Mouse (Mus musculus) midbrain, embryonic 10.5 days (tissue): ENCODE measurements around the gene Errfi1. TPM values are rescaled to one million over a fixed set of nuclear protein-coding genes. Genes with fewer than 3 reads are reported as not detected.
A peak's percentile ranks its signal among the peaks of the same experiment; 100 is the strongest.

Source experiments
- DNase-seq: peaks from one replicate; pipeline ENCODE4 v3.0.0-alpha.2; 2017; ENCODE audit warnings: low spot score
- H3K27ac ChIP-seq: fragments of 300-500 bp; sonication (generic); replicated peaks from 2 replicates; pipeline ENCODE4 v1.5.1; 2016; ENCODE audit warnings: mild to moderate bottlenecking
- H3K27me3 ChIP-seq: fragments of 300-500 bp; sonication (generic); 2 replicates; pipeline ENCODE4 v1.6.1; 2016; ENCODE audit warnings: low read depth, mild to moderate bottlenecking; ENCODE audit not compliant: poor library complexity, severe bottlenecking
- H3K36me3 ChIP-seq: fragments of 300-500 bp; sonication (generic); 2 replicates; pipeline ENCODE4 v1.6.1; 2016; ENCODE audit warnings: mild to moderate bottlenecking, moderate library complexity
- H3K4me1 ChIP-seq: fragments of 300-500 bp; sonication (generic); 2 replicates; pipeline ENCODE4 v1.6.1; 2016
- H3K4me3 ChIP-seq: fragments of 300-500 bp; sonication (generic); 2 replicates; pipeline ENCODE4 v1.5.1; 2016; ENCODE audit warnings: mild to moderate bottlenecking, moderate library complexity
- H3K9me3 ChIP-seq: fragments of 300-500 bp; sonication (generic); replicated peaks from 2 replicates; pipeline ENCODE4 v1.6.1; 2016; ENCODE audit warnings: mild to moderate bottlenecking
- WGBS: fragments of 180-500 bp; shearing (Covaris S2); methylation state at CpG from one replicate; pipeline ENCODE4 v1.1.7; 2016; 5-methylcytosine and 5-hydroxymethylcytosine counted together
- polyA plus RNA-seq: library from polyadenylated mRNA; unstranded; fragments of >200 nt; fragmentation: Nextera tagmentation; extraction: Ambion mirVana; gene quantifications from 2 replicates; pipeline ENCODE4 v1.2.1, GENCODE M21; 2016

Gene Errfi1
- polyA plus RNA-seq, 1 experiment from 2014 or later: 25.2 TPM

GRCm38 (mm10) chr4:150852479-150852878 lies 1.2 kb upstream of the Errfi1 start:
- 79% methylated on average over 4 of the region's 4 CpGs for WGBS
- no peak for DNase-seq
- Histone ChIP-seq H3K36me3 (no peaks in the 10 kb centered on the region), H3K9me3 (no peaks in the 10 kb centered on the region), H3K27ac (no peak overlapping the region), H3K4me3 (no peak overlapping the region), H3K4me1 (peaks cover 28% of the 10 kb centered on the region), H3K27me3 (peaks cover 19% of the 10 kb centered on the region)

GRCm38 (mm10) chr4:150854839-150855246 lies 1.1 kb downstream of the Errfi1 start:
- peak; percentile 98 for DNase-seq
- H3K4me3 ChIP-seq: peak overlapping the region; percentile 85
- H3K27me3 ChIP-seq: peaks cover 19% of the 10 kb centered on the region
- WGBS: under 1% methylated on average over 59 of the region's 59 CpGs
- H3K36me3 ChIP-seq: no peaks in the 10 kb centered on the region
- peak overlapping the region; percentile 98 for H3K27ac ChIP-seq
- no peaks in the 10 kb centered on the region for H3K9me3 ChIP-seq
- H3K4me1 ChIP-seq: peaks cover 28% of the 10 kb centered on the region

GRCm38 (mm10) chr4:150855346-150855745 lies 1.6 kb downstream of the Errfi1 start:
- Histone ChIP-seq H3K4me3 (peak overlapping the region; percentile 85), H3K27ac (peak overlapping the region; percentile 98), H3K27me3 (peaks cover 19% of the 10 kb centered on the region), H3K4me1 (peaks cover 28% of the 10 kb centered on the region), H3K36me3 (no peaks in the 10 kb centered on the region), H3K9me3 (no peaks in the 10 kb centered on the region)
- no peak for DNase-seq
- under 1% methylated on average over 42 of the region's 43 CpGs for WGBS

DNA sequence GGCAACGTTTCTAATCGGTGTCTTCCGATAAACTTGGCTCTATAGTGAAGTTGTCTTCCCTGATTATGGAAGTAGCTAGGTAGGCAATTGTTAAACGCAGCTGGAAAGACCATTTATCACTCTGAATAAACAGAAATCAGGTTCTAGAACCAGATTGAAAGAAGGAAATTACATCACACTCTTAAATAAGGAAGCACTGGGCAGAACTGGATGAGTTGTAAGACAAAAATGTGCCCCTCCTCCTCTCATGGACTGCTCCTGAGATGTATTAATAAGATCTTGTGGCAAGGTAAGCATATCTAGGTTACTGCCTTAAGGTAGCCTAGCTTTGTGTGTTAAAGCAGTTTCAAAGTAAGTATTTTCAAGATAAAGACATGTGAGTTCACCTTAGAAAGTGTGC lies 6.8 kb downstream of the Errfi1 start:
- Histone ChIP-seq H3K27me3 (no peaks in the 10 kb centered on the region), H3K36me3 (peaks cover 4% of the 10 kb centered on the region), H3K27ac (no peak overlapping the region), H3K4me1 (peaks cover 26% of the 10 kb centered on the region), H3K9me3 (no peaks in the 10 kb centered on the region), H3K4me3 (no peak overlapping the region)
- DNase-seq: no peak
- WGBS: 94% methylated on average over 4 of the region's 4 CpGs

- Histone ChIP-seq H3K4me1 (peaks cover 21% of the 10 kb centered on the region), H3K9me3 (no peaks in the 10 kb centered on the region), H3K27me3 (no peaks in the 10 kb centered on the region), H3K4me3 (no peak overlapping the region), H3K36me3 (peaks cover 11% of the 10 kb centered on the region), H3K27ac (no peak overlapping the region)
- no peak for DNase-seq
- WGBS: 85% methylated on average over 2 of the region's 2 CpGs
Observed at GRCm38 (mm10) chr4:150861161-150861560, 7.4 kb downstream of the Errfi1 start.

DNA sequence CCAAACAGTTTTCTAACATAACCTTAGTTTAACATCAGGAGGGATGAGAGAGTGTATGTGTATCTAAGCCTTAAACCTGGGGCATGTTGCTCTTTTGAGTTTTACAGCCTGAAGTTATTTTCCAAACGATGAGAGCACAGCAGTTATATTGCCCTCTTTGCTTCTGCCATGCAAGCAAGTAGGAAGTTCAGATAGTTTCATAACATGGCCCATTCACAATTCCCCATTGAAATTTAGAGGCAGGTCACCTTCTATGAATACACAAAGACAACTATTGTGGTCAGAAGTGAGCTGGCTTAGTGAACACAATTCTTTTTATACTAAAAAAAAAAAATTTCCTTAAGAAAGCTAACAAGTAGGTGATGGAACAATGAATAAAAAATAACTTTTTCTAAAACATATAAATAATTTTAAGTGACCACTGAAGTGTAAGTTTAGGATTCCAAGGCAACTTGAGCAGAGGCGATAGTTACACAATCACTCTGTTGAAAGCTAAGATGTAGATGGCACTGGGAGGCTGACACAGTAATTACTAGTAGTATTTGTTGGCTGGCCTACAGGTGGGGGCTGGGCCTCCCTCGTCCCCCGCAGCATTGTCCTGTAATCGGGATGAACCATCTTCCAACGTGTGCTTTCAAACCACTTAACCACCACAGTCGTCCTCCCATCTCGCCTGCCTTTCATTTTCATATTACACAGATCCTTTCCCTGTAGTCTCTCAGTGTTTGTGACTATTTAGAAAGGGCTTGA lies 9.1 kb downstream of the Errfi1 start:
- Histone ChIP-seq H3K4me1 (peaks cover 11% of the 10 kb centered on the region; the same call in 1 of the 2 replicates), H3K9me3 (no peaks in the 10 kb centered on the region), H3K27me3 (no peaks in the 10 kb centered on the region), H3K36me3 (peaks cover 27% of the 10 kb centered on the region), H3K27ac (no peak overlapping the region), H3K4me3 (no peak overlapping the region)
- no peak for DNase-seq
- WGBS: 69% methylated on average over 8 of the region's 8 CpGs

- no peak for DNase-seq
- Histone ChIP-seq H3K36me3 (peaks cover 35% of the 10 kb centered on the region), H3K4me1 (peaks cover 11% of the 10 kb centered on the region; the same call in 1 of the 2 replicates), H3K9me3 (no peaks in the 10 kb centered on the region), H3K4me3 (no peak overlapping the region), H3K27ac (no peak overlapping the region), H3K27me3 (no peaks in the 10 kb centered on the region)
Observed at GRCm38 (mm10) chr4:150865371-150865770, 11.7 kb downstream of the Errfi1 start.

DNA sequence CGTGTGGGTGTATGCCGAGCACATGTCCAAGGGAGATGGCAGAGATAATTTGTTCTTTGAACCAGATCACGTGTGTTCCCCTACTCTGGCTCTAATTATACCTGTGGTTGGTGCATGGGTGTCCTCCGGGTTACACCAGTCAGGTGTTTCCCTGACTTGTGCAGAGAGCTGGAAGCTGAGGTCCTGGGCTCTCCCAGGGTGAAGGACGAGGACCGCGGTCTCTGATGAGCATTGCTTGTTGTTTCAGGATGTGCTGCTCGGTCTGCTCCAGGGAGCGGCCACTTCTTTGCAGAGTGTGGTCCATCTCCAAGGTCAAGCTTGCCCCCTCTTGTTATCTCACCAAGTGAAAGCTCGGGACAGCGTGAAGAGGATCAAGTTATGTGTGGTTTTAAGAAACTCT lies 12.3 kb downstream of the Errfi1 start:
- DNase-seq: no peak
- Histone ChIP-seq H3K36me3 (peaks cover 35% of the 10 kb centered on the region), H3K9me3 (no peaks in the 10 kb centered on the region), H3K27me3 (no peaks in the 10 kb centered on the region), H3K27ac (no peak overlapping the region), H3K4me3 (no peak overlapping the region), H3K4me1 (peaks cover 13% of the 10 kb centered on the region)
- WGBS: 91% methylated on average over 11 of the region's 11 CpGs

DNA sequence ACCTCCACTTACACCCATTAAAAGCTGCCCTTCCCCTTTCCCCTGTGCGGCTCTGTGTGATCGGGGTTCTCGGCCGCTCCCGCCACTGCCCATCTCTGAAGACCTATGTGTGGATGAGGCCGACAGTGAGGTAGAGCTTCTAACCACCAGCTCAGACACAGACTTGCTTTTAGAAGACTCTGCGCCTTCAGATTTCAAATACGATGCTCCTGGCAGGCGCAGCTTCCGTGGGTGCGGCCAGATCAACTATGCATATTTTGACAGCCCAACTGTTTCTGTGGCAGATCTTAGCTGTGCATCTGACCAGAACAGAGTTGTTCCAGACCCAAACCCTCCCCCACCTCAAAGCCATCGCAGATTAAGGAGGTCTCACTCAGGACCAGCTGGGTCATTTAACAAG lies 12.8 kb downstream of the Errfi1 start:
- peaks cover 13% of the 10 kb centered on the region for H3K4me1 ChIP-seq
- peaks cover 35% of the 10 kb centered on the region for H3K36me3 ChIP-seq
- 96% methylated on average over 8 of the region's 12 CpGs for whole genome bisulfite sequencing
- H3K27me3 ChIP-seq: no peaks in the 10 kb centered on the region
- no peaks in the 10 kb centered on the region for H3K9me3 ChIP-seq
- no peak overlapping the region for H3K27ac ChIP-seq
- H3K4me3 ChIP-seq: no peak overlapping the region
- no peak for DNase-seq

DNA sequence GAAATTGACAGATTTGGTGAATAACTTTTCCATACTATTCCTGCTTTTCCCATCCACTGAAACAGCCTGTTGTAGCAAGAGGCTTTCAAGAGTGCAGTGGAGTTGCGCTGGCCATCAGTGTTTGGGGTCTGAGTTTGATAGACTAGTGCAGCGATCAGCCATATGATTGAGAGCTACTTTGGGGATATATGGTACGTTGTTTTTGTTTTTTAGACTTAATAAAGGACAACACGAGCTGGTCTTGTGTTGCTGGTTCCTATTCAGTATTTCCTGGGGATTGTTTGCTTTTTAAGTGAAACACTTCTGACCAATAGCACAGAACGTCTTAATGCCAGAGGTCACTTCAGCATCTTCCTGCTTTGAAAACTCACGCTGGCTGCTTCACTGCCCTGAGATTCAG lies 14.4 kb downstream of the Errfi1 start:
- Histone ChIP-seq H3K4me3 (no peak overlapping the region), H3K9me3 (no peaks in the 10 kb centered on the region), H3K36me3 (peaks cover 35% of the 10 kb centered on the region), H3K27ac (no peak overlapping the region), H3K27me3 (no peaks in the 10 kb centered on the region), H3K4me1 (peaks cover 19% of the 10 kb centered on the region)
- 84% methylated on average over 6 of the region's 6 CpGs for WGBS
- DNase-seq: no peak

DNA sequence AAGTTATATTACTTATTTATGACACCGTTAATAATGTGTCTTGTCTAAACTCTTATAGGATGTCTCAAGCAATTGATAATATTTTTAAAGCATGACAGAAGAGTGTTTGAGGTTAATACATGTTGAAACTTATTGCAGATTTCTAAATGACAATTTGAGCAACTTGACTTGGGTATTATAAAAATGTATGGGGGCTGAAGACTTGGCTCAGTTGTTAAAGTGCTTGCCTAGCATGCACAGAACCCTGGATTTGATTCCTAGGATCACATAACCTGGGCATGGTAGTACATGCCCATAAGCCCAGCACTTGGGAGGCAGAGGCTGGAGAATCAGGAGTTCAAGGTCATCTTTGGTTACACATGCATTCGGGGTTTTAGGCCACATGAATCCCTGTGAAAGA lies 15.1 kb downstream of the Errfi1 start:
- Histone ChIP-seq H3K9me3 (no peaks in the 10 kb centered on the region), H3K36me3 (peaks cover 35% of the 10 kb centered on the region), H3K4me3 (no peak overlapping the region), H3K27me3 (no peaks in the 10 kb centered on the region), H3K4me1 (peaks cover 19% of the 10 kb centered on the region), H3K27ac (no peak overlapping the region)
- no peak for DNase-seq
- 84% methylated on average over 2 of the region's 2 CpGs for WGBS

DNA sequence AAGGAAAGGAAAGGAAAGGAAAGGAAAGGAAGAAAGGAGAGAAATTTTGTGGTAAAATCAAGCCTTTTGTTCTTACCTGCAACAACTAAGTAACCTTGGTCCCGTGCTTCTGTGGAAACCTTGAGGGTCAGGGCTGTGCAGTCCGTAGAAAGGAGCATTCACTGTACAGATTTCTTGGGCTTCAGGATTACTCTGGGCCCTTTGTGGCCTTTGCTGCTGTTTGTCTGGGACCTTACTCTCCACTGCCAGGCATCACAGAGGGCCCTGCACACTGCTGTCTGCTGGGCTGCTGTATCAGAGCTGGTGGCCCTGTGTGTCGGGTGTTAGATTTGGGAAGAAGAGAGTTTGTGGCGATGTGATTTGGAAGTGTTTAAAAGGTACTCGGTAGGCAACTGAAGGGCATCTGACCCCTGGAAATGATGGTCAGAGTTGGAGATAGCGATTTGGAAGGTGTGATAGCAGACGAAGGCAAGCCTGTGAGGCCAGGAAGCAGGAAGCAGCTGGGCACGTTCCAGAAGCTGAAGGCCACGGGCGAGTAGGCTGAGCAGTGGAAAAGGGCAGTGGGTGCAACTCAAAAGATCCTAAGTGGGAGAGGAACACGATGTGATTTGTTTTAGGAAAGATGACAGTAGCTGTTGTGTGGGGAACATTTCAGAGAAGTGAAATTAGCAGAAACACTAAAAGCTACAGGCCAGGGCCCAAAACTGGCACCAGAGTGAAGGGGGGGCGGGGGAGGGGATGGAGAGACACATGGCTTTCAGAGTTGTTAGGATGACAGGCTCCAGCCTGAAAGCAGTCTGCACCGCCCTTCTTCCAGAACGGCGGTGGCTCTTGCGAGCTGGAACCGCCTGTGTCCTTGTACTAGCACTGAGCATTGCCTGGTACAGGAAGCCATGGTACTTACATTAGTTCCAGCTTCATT lies 15.8 kb downstream of the Errfi1 start:
- Histone ChIP-seq H3K27me3 (no peaks in the 10 kb centered on the region), H3K36me3 (peaks cover 35% of the 10 kb centered on the region), H3K9me3 (no peaks in the 10 kb centered on the region), H3K27ac (no peak overlapping the region), H3K4me3 (no peak overlapping the region), H3K4me1 (peaks cover 19% of the 10 kb centered on the region)
- 84% methylated on average over 17 of the region's 17 CpGs for WGBS
- no peak for DNase-seq

DNA sequence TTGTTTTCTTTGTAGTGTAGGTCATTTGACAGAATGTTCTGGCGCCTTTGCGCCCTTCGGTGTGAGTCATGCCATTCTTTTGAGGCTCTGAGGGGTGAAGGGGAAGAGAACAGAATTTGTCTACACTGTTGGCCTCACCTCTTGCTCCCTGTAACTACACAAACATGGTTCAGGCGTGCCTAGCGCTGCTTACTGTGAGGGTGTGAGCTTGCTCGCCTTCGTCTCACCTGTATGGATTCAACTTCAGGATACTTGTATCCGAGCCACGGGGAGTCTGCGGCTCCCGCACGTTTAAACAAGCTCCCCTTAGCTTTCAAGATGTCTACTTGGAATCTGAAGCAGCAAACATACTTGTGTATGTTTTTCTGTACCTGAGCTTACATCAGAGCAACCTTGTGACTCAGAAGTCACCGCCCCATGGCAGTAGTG lies 17.3 kb downstream of the Errfi1 start:
- Histone ChIP-seq H3K4me3 (no peak overlapping the region), H3K27me3 (no peaks in the 10 kb centered on the region), H3K36me3 (peaks cover 26% of the 10 kb centered on the region), H3K4me1 (peaks cover 20% of the 10 kb centered on the region), H3K9me3 (no peaks in the 10 kb centered on the region), H3K27ac (no peak overlapping the region)
- WGBS: 87% methylated on average over 13 of the region's 13 CpGs
- DNase-seq: no peak
